ENCODE assay signal across 11 mouse cellular contexts in genomic region chr13:28988751-28989703, GRCm38 (mm10). TPM values are rescaled to one million over a fixed set of nuclear protein-coding genes. Genes with fewer than 3 reads are reported as not detected.
DNase-seq lines count a peak whose midpoint lies in the region; ATAC-seq and TF ChIP-seq lines count a peak whose summit lies in the region.
"Had no signal": no experiment of that assay in that cellular context is flagged by ENCODE, and none has a peak within 500 bp of the region (broad histone marks: within the 10 kb centered on the region; RNA-seq: fewer than 3 reads in every experiment).

No protein-coding gene starts in this region.

- H3K4me3 ChIP-seq in hindbrain, embryonic 14.5 days (replicated peaks; ENCODE audit: low read length): no peak overlapping the region
- no peak overlapping the region for H3K4me3 ChIP-seq in hindbrain, postnatal 0 days (ENCODE audit: low read length)
- H3K4me3 ChIP-seq in forebrain, embryonic 13.5 days: no peak overlapping the region
- H3K4me3 ChIP-seq in stomach, embryonic 14.5 days (ENCODE audit: low read depth, low read length): no peak overlapping the region
- H3K4me3 ChIP-seq: embryonic facial prominence, embryonic 13.5 days; megakaryocyte, embryonic 14.5 days had no signal

- H3K4me1 ChIP-seq in hindbrain, embryonic 14.5 days (replicated peaks; ENCODE audit: control insufficient read depth, insufficient read depth, low read length): no peaks in the 10 kb centered on the region
- H3K4me1 ChIP-seq in hindbrain, postnatal 0 days (ENCODE audit: insufficient read depth, low read length): 0 out of 2 replicates have a peak, but pooled peaks cover 3% of the 10 kb centered on the region
- peaks cover 19% of the 10 kb centered on the region for H3K4me1 ChIP-seq in forebrain, embryonic 13.5 days
- 0 out of 2 replicates have a peak, but pooled peaks cover 5% of the 10 kb centered on the region for H3K4me1 ChIP-seq in stomach, embryonic 14.5 days (ENCODE audit: control insufficient read depth, insufficient read depth, low read length)
- H3K4me1 ChIP-seq: megakaryocyte, embryonic 14.5 days had no signal

- 48% methylated on average over 16 of the region's 16 CpGs for WGBS in hindbrain, embryonic 14.5 days
- 50% methylated on average over 16 of the region's 16 CpGs for whole genome bisulfite sequencing in hindbrain, postnatal 0 days
- 32% methylated on average over 16 of the region's 16 CpGs for WGBS in forebrain, embryonic 13.5 days
- WGBS in stomach, embryonic 14.5 days: 39% methylated on average over 16 of the region's 16 CpGs

- no peak for TF ChIP-seq CTCF in hindbrain, postnatal 0 days (IDR thresholded peaks at IDR 0.05; ENCODE audit: low read depth)

- no peaks in the 10 kb centered on the region for H3K27me3 ChIP-seq in hindbrain, embryonic 14.5 days (ENCODE audit: control insufficient read depth, insufficient read depth, low read length)
- H3K27me3 ChIP-seq in hindbrain, postnatal 0 days (ENCODE audit: insufficient read depth, low read length): no peaks in the 10 kb centered on the region
- no peaks in the 10 kb centered on the region for H3K27me3 ChIP-seq in forebrain, embryonic 13.5 days
- H3K27me3 ChIP-seq in stomach, embryonic 14.5 days (ENCODE audit: control insufficient read depth, insufficient read depth, low read length): no peaks in the 10 kb centered on the region
- H3K27me3 ChIP-seq: embryonic facial prominence, embryonic 13.5 days; megakaryocyte, embryonic 14.5 days had no signal

- H3K9ac ChIP-seq in hindbrain, embryonic 14.5 days: no peak overlapping the region
- no peak overlapping the region for H3K9ac ChIP-seq in hindbrain, postnatal 0 days (replicated peaks; ENCODE audit: low read length)
- no peak overlapping the region for H3K9ac ChIP-seq in forebrain, embryonic 13.5 days
- no peak overlapping the region for H3K9ac ChIP-seq in stomach, embryonic 14.5 days (replicated peaks; ENCODE audit: low read depth, low read length)
- H3K9ac ChIP-seq: embryonic facial prominence, embryonic 13.5 days had no signal

- no peak for DNase-seq in hindbrain, embryonic 14.5 days (ENCODE audit: low spot score)
- DNase-seq in hindbrain, postnatal 0 days (ENCODE audit: low spot score): no peak
- peak; percentile 20 to 22 for DNase-seq in kidney, postnatal 4 days
- no peak for DNase-seq in spleen, postnatal 10 days (ENCODE audit: low spot score in 2 of 2)
- no peak for DNase-seq in adrenal gland, postnatal 36 days
- DNase-seq in left cerebral cortex, postnatal 36 days (ENCODE audit: low spot score in 2 of 2): no peak

- intact Hi-C loops in left cerebral cortex, postnatal 36 days (cut with DNase I): no loop called here

- ATAC-seq in hindbrain, embryonic 14.5 days (ENCODE audit: low FRiP score): peak; percentile 21; the same call in 1 of the 2 replicates
- no peak for ATAC-seq in hindbrain, postnatal 0 days
- peak; percentile 59; the same call in 1 of the 2 replicates for ATAC-seq in forebrain, embryonic 13.5 days
- peak; percentile 49; the same call in 1 of the 2 replicates for ATAC-seq in stomach, embryonic 14.5 days (ENCODE audit: insufficient number of reproducible peaks, insufficient read depth, low FRiP score, low read depth)

- H3K36me3 ChIP-seq in hindbrain, embryonic 14.5 days (replicated peaks; ENCODE audit: control insufficient read depth, insufficient read depth): no peaks in the 10 kb centered on the region
- H3K36me3 ChIP-seq in hindbrain, postnatal 0 days (ENCODE audit: insufficient read depth, low read length): no peaks in the 10 kb centered on the region
- no peaks in the 10 kb centered on the region for H3K36me3 ChIP-seq in forebrain, embryonic 13.5 days (ENCODE audit: poor library complexity, severe bottlenecking)
- H3K36me3 ChIP-seq in stomach, embryonic 14.5 days (ENCODE audit: control insufficient read depth, insufficient read depth, low read length): no peaks in the 10 kb centered on the region
- H3K36me3 ChIP-seq: embryonic facial prominence, embryonic 13.5 days had no signal

- no peak overlapping the region for H3K4me2 ChIP-seq in hindbrain, embryonic 14.5 days (replicated peaks)
- no peak overlapping the region for H3K4me2 ChIP-seq in hindbrain, postnatal 0 days (ENCODE audit: low read depth, low read length)
- no peak overlapping the region for H3K4me2 ChIP-seq in forebrain, embryonic 13.5 days
- no peak overlapping the region for H3K4me2 ChIP-seq in stomach, embryonic 14.5 days (replicated peaks; ENCODE audit: low read depth, low read length)
- H3K4me2 ChIP-seq: embryonic facial prominence, embryonic 13.5 days had no signal

- no peak overlapping the region for H3K27ac ChIP-seq in hindbrain, embryonic 14.5 days
- no peak overlapping the region for H3K27ac ChIP-seq in hindbrain, postnatal 0 days
- H3K27ac ChIP-seq in forebrain, embryonic 13.5 days: 0 out of 2 replicates have a peak overlapping the region, but pooled peaks have one; percentile 6
- no peak overlapping the region for H3K27ac ChIP-seq in stomach, embryonic 14.5 days (ENCODE audit: low read length)
- H3K27ac ChIP-seq: embryonic facial prominence, embryonic 13.5 days had no signal

- no peaks in the 10 kb centered on the region for H3K9me3 ChIP-seq in hindbrain, embryonic 14.5 days (ENCODE audit: control insufficient read depth, low read length)
- H3K9me3 ChIP-seq in hindbrain, postnatal 0 days (ENCODE audit: low read length): no peaks in the 10 kb centered on the region
- no peaks in the 10 kb centered on the region for H3K9me3 ChIP-seq in forebrain, embryonic 13.5 days (replicated peaks)
- H3K9me3 ChIP-seq in stomach, embryonic 14.5 days (ENCODE audit: control insufficient read depth, low read depth, low read length): no peaks in the 10 kb centered on the region
- H3K9me3 ChIP-seq: embryonic facial prominence, embryonic 13.5 days; megakaryocyte, embryonic 14.5 days had no signal

RNA-seq across cellular contexts. Expression of gene Sox4, which starts 35.5 kb away (rescaled TPM):
- polyA plus RNA-seq in hindbrain, embryonic 14.5 days (2014; fragmentation: Nextera tagmentation; extraction: Ambion mirVana): 182 and 195 TPM in 2 replicates
- 127 and 153 TPM in 2 replicates for total RNA-seq in hindbrain, postnatal 0 days (2014; rRNA removed)
- 97.5 and 100 TPM in 2 replicates for polyA plus RNA-seq in hindbrain, postnatal 0 days (2015; fragmentation: Nextera tagmentation; extraction: Ambion mirVana)
- polyA plus RNA-seq in forebrain, embryonic 13.5 days (2015; fragmentation: Nextera tagmentation; extraction: Ambion mirVana): 170 and 218 TPM in 2 replicates
- 64.5 and 86.3 TPM in 2 replicates for polyA plus RNA-seq in stomach, embryonic 14.5 days (2014; fragmentation: Nextera tagmentation; extraction: Ambion mirVana)
- total RNA-seq in adrenal gland, postnatal 36 days (2021): 10 to 100 TPM; 20.6 to 25.2 TPM
- 10 to 100 TPM; 21.9 to 24.1 TPM for total RNA-seq in left cerebral cortex, postnatal 36 days (2021)
- total RNA-seq: MEL had no signal

Comparison
In these comparisons a context has a peak if more than half of its experiments do, and no peak if none do; other contexts are left out.
1. DNase-seq: peak in kidney, postnatal 4 days (2 of 2); none in hindbrain, embryonic 14.5 days (single experiment), hindbrain, postnatal 0 days (single experiment), spleen, postnatal 10 days (0 of 2), adrenal gland, postnatal 36 days (0 of 2) and left cerebral cortex, postnatal 36 days (0 of 2).